Mouse (Mus musculus) cerebellum, adult 2 months (tissue): ENCODE results near the gene Sez6l. TPM values are rescaled to one million over a fixed set of nuclear protein-coding genes. Genes with fewer than 3 reads are reported as not detected.
A peak's percentile ranks its signal among the peaks of the same experiment; 100 is the strongest.

Source experiments
- DNase-seq, 2 experiments: peaks; one replicate each; pipeline ENCODE4 v3.0.0; 2021
- H3K27ac ChIP-seq: fragments of 200-500 bp; 2 replicates; pipeline ENCODE4 v1.5.1; 2012; ENCODE audit warnings: low read length, control low read depth, inconsistent platforms; ENCODE audit not compliant: insufficient read depth
- H3K27me3 ChIP-seq: fragments of 200-500 bp; 2 replicates; pipeline ENCODE4 v1.6.1; 2012; ENCODE audit warnings: inconsistent platforms, mild to moderate bottlenecking, low read length, moderate library complexity; ENCODE audit not compliant: control insufficient read depth, insufficient read depth
- H3K4me1 ChIP-seq: fragments of 200-500 bp; 2 replicates; pipeline ENCODE4 v1.6.1; 2011; ENCODE audit warnings: low read length; ENCODE audit not compliant: control insufficient read depth, insufficient read depth
- H3K4me3 ChIP-seq: fragments of 200-500 bp; replicated peaks from 2 replicates; pipeline ENCODE3; 2011; ENCODE audit warnings: mild to moderate bottlenecking, low read depth, low read length, control low read depth; ENCODE audit not compliant: insufficient read depth
- CTCF ChIP-seq: fragments of 200-500 bp; IDR thresholded peaks from 2 replicates; pipeline ENCODE4 v1.5.1; 2011; ENCODE audit warnings: low read depth, mild to moderate bottlenecking, control low read depth, low read length, moderate library complexity, borderline replicate concordance; ENCODE audit not compliant: insufficient read depth
- POLR2A ChIP-seq: fragments of 200-500 bp; IDR thresholded peaks from 2 replicates; pipeline ENCODE4 v1.6.1; 2011; ENCODE audit warnings: low read length, control low read depth, borderline replicate concordance; ENCODE audit not compliant: insufficient read depth
- WGBS: fragments of 180-500 bp; shearing (Covaris S2); methylation state at CpG from one replicate; pipeline ENCODE4 v1.1.7; 2018; 5-methylcytosine and 5-hydroxymethylcytosine counted together
- polyA plus RNA-seq: library from polyadenylated mRNA; depleted of rRNA; stranded (reverse); fragments of >200 nt; gene quantifications from 2 replicates; pipeline ENCODE4 v1.2.3, GENCODE M21; 2012

Sez6l gene
- polyA plus RNA-seq, 1 experiment = 81.5 TPM

DNA sequence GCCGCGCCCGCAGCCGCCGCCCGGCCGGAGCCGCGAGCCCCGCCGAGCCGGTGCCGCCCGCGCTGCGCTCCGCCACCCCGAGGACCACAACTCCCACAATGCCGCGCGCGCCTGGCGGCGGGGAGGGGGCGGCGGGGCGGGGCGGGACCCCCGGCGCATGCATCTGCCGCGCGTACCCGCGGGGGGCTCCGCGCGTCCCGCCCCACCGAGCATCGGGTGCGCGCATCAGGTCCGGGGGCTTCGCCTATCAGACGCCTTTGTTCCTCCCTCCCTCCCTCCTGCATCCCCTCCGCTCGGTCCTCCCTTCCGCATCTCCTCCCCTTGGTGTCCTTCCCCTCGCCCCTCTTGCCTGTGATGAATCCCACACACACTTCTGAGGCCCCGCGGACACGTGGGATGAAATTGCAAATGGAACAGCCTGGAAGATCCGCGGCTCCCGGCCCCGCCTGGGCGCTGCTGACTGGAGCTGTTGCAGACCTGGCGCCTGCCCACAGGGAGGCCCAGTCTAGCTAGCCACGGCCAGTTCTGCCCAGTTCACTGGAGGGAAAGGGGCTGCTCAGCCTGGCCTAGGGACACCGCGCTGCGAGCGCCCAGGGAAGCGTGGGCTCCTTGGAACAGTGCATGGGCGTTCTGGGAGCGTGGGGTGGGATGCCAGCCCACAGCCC is 182.1 kb downstream of the Sez6l start, which contains the start of gene Asphd2:
Gene Asphd2 (minus strand): TSS at position 88 of the 665 bp plus-strand sequence.
- under 1% methylated on average over 67 of the region's 67 CpGs for WGBS

DNA sequence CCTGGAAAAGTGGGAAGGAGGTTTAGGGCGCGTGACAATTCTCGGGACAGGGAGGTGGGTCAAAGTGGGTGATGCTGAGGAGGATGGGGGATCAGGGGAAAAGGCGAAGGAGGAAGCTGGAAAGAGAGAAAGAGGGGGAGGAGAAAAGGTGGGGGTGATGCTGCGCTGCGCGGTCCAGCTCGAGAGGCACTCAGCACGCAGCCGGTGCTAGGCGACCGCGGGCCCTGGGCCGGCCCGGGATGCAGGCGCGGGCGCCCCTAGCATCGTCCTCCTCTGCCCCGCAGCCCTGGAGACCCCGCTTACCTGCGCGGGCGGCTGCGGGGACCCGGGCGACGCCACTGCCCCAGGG is 182.6 kb downstream of the Sez6l start:
- Histone ChIP-seq H3K27ac (peak overlapping the region; percentile 45), H3K27me3 (no peaks in the 10 kb centered on the region), H3K4me3 (peak overlapping the region; percentile 98), H3K4me1 (peaks cover 25% of the 10 kb centered on the region)
- TF ChIP-seq CTCF = no peak
- no peak for TF ChIP-seq POLR2A
- DNase-seq = peak in 1 of 2 experiments; percentile 57
- WGBS = under 1% methylated on average over 26 of the region's 28 CpGs

More for the DNA sequence above, 182.1 kb downstream of the Sez6l start, which contains the start of gene Asphd2:
- Histone ChIP-seq H3K4me1 (peaks cover 21% of the 10 kb centered on the region), H3K4me3 (peak within 1 kb of the TSS; percentile 98), H3K27me3 (no peaks in the 10 kb centered on the region), H3K27ac (peak within 1 kb of the TSS; percentile 69)
- DNase-seq = peak; percentile 76 to 80
- TF ChIP-seq CTCF = no peak
- TF ChIP-seq POLR2A = peak; percentile 23; the same call in 1 of the 2 replicates

DNA sequence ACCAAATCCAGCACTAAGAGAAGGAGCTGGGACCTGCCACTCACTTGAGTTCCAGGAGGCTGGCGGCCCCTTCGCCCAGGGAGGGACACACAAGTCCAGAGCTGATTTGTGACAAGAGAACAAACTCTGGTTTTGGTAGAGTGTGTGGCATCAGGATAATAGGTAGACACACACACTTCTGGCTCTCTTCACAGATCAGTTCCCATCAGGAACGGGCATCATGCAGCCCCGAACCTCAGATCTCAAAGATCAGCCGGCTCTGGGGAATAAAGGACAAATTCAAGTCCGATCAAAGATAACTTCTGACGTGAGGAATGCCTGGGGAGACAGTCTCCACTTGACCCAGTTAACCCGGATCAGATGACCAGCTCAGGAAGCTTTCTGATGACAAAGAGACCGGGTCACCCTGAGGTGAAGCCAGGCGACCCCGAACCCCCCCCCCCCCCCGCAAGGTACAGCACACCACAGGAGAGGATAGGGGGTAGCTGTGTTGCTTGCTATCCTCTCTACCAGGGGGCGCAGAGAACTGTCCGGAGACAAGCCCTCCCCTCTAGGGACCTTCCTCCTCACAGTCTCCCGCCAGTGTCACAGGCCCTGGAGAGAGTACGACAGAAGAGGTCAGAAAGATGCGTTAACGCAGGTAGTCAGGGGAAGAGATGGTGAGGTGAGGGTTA is 183.1 kb downstream of the Sez6l start:
- Histone ChIP-seq H3K4me3 (peak overlapping the region; percentile 98), H3K27ac (peak overlapping the region; percentile 45), H3K4me1 (peaks cover 30% of the 10 kb centered on the region), H3K27me3 (no peaks in the 10 kb centered on the region)
- 8% methylated on average over 18 of the region's 18 CpGs for WGBS
- TF ChIP-seq POLR2A (no peak), CTCF (no peak)
- DNase-seq = peak; percentile 34 to 44

DNA sequence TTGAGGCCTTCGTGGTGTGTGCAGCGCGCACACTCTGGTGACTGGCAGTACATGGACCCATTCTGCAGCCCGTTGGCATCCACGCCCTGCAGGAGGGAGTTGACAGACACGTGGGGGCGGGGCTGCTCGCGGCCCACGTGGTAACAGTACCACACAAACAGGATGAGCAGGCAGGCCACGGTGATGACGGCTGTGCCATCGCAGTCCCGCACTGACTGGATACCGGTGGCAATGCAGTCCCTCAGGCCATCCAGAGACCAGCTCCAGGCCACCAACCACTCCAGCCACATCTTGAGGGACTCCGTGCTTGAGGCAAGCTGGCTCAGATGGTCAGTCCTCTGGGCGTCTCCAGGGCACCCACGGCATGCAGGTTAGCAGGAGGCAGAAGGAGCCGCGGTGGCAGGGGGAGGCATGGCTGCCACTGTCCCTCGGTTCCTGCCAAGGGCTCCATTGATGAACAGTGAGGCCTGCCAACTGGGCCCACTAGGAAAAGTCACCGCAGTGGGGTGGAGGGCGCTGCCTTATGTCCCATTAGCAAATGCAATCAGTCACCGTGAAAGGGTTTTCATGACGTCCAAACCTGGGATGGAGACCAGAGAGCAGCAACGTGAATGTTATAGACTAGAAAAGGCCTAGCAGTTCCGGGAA is 185.2 kb downstream of the Sez6l start:
- WGBS = 21% methylated on average over 27 of the region's 27 CpGs
- Histone ChIP-seq H3K27ac (peak overlapping the region; percentile 26; the same call in 1 of the 2 replicates), H3K4me3 (peak overlapping the region; percentile 27), H3K27me3 (no peaks in the 10 kb centered on the region), H3K4me1 (peaks cover 36% of the 10 kb centered on the region)
- DNase-seq = peak; percentile 57 to 59
- TF ChIP-seq CTCF (no peak), POLR2A (no peak)

DNA sequence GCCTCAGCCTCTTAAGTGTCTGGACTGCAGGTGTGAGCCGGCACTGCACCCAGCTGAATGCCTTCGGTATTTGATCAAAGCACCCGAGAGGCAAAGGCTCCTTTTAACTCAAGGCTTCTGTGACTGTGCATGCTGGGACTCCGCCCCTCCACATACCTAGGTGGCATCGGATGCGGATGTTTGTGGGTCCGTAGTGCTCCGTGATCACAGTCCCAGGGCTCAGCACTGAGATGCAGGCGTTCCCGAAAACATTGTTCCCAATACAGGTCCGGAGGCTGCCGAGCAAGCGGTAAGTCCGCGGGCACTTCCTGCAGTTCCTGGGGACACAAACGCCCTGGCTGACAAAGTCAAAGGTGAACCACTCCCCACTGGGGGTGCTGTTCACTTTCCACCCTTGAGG is 186.0 kb downstream of the Sez6l start:
- H3K27ac ChIP-seq = no peak overlapping the region
- H3K4me1 ChIP-seq = peaks cover 36% of the 10 kb centered on the region
- no peak for DNase-seq
- no peaks in the 10 kb centered on the region for H3K27me3 ChIP-seq
- H3K4me3 ChIP-seq = no peak overlapping the region
- TF ChIP-seq POLR2A = no peak
- no peak for TF ChIP-seq CTCF
- WGBS = 80% methylated on average over 16 of the region's 16 CpGs

DNA sequence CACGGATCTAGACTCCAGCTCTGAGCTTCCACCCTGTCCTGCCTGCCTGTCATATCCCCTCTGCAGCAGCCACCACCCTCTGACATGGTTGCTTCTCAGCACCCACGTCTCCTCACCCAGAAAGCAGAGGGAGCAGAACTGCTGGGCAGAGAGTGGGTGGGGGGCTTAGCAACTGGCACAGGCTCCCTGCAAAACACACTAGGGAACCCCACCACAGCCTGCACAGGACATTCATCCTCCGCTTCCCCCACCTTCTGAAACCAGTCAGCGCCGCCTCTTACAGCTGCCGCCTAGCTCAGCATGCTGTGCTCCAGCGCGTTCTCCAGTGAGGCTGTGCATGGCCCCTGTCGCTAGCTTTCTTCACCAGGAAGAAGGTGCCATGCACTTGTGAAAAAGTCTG is 187.6 kb downstream of the Sez6l start:
- TF ChIP-seq CTCF = no peak
- TF ChIP-seq POLR2A = no peak
- WGBS = 32% methylated on average over 9 of the region's 9 CpGs
- no peak overlapping the region for H3K27ac ChIP-seq
- peak overlapping the region; percentile 1 for H3K4me3 ChIP-seq
- peaks cover 36% of the 10 kb centered on the region for H3K4me1 ChIP-seq
- peak in 1 of 2 experiments; percentile 34 for DNase-seq
- no peaks in the 10 kb centered on the region for H3K27me3 ChIP-seq

DNA sequence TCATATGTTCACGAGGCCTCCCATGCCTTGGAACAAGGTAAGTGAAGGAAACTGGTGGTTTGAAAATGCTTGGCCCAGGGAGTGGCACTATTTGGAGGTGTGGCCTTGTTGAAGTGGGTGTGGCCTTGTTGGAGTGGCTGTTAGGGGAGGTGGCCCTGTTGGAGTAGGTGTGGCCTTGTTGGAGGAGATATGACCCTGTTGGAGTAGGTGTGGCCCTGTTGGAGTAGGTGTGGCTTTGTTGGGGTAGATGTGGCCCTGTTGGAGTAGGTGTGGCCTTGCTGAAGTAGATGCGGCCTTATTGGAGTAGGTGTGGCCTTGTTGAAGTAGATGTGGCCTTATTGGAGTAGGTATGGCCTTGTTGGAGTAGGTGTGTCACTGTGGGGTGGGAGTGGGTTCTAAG is 191.0 kb downstream of the Sez6l start:
- no peak for DNase-seq
- no peak for TF ChIP-seq CTCF
- Histone ChIP-seq H3K4me3 (no peak overlapping the region), H3K27me3 (no peaks in the 10 kb centered on the region), H3K27ac (no peak overlapping the region), H3K4me1 (peaks cover 34% of the 10 kb centered on the region)
- WGBS = 82% methylated on average over 2 of the region's 2 CpGs
